Mouse (Mus musculus): Measurements from ENCODE around the gene Zcchc2.

Zcchc2 gene

DNA sequence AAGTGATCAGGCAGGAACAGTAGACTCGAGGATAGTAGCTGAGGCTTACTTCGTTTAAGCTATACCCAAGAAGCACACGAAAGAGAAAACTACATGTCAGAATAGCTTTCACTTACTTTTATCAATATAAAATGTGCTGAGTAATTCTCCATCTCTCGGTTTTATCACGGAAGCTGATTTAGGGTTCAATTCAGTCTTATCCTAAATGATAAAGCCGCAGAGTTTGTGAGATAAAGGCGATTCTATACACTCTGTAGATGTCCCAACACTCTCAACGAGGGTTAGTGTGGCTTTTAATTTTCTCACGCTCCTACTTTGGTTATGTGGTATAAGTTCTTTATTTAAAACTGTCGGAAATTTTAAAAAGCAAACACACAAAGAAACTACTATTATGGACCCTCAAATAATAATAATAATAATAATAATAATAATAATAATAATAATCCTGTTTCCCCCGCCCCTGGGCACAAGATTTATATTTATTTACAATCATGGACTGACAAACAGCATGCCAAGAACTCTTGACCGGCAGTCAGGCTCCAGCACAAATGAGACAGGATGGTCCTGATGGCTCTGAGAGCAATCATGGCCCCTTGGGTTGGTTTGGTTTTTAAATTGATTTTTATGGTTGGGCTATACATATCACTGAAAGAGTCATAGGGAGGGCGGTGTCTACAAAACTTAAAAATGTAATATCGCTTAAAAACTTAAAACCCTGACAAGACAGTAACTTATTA is 1.1 kb upstream of the Zcchc2 start:
- DNase-seq, result no peak

DNA sequence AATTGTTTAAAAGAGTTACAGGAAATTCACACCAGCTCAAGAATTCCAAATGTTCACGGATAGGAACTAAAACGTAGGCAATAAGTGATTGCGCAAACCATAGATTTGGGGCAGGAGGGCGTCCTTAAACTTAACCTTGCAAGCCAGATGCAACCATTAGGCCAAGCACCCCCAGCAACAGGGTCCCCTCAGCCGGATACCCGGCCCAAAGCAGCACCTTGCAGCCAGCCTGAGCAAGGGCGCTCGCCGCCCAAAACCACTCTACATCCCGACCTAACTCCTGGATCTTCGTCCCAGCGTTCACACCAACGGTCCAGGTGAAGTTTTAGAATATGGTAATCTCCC is 594 bp upstream of the Zcchc2 start:
- no peak for DNase-seq

DNA sequence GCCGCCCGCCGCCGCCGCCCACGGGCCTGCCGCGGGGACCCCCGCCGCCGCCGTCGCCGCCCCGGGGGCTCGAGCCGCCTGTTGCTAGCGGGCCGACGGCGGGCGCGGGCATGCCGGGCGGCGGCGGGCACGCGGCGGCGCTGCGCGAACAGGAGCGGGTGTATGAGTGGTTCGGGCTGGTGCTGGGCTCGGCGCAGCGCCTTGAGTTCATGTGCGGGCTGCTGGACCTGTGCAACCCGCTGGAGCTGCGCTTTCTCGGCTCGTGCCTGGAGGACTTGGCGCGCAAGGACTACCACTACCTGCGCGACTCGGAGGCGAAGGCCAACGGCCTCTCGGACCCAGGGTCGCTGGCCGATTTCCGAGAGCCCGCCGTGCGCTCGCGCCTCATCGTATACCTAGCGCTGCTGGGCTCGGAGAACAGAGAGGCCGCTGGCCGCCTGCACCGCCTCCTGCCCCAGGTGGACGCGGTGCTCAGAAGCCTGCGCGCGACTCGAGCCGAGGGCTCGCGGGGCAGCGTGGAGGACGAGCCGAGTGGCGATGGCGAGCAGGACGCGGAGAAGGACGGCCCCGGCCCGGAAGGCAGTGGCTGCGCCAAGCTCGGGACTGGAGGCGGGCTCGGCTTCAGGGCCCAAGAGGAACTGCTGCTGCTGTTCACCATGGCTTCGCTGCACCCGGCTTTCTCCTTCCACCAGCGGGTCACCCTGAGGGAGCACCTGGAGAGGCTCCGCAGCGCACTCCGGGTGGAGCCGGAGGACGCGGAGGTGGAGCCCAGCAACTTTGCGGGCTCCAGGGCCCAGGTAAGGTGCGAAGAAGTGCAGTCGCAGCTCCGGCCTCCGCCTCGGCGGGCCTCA is 930 bp downstream of the Zcchc2 start:
- DNase-seq, result peak; percentile 77

DNA sequence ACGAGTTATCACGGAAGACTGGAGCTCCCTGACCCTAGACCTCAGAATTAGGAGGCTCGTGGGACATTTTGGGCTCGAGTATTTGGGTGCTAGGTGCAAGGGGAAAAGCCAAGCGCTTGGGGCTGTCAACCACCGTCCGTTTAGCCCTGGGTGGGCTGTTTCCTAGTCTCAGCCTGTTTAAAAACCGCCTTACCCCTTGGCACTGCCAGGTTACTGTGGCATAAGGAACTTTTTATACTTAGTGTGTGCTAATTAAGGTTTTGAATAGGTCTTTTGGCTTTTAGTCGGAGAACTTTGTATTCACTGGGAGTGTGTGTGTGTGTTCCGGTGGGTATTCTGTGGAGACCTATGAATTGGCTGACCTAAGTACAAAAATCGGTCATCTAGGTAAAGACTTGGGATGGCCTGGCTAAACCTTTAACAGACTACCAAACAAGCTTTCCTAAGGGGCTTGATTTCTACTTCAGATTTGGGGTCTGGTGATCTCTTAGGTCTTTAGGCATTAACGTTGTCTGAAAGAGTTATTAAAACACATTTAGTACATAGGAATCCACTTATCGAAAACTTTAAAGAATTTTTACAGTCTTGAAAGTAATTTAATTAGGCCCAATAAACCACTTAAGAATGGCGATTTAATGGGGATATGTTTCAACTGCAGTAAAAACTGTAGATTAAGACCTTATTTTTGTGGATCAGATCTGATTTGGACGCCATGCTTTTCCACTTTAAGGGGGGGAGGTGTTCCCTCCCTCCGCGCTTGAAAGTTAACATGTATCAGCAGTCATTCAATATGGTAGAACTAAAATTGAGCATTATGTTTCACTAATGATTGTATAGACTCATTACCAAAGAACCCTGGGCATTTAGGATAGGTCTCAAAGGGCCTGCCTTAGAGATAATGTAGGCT is 2.0 kb downstream of the Zcchc2 start:
- DNase-seq, result no peak

DNA sequence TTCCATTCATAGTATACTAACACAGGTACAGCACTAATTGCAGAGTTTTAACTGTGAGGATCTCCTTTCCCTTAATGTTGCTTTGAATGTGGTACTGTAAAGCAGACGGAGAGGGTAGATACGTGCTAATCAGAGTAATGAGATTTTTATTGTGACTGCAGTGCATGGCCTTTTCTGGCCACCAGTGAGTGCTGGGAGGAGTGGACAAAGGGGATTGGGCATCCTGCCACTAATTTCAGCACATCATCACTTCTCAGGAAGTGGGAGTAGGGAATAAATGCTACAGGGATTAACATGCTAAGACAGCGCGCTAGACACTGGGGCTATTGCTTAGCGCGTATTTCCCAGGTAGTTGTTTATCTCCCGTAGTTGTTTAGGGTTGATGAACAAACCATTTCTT is 3.0 kb downstream of the Zcchc2 start:
- DNase-seq, result peak; percentile 15

DNA sequence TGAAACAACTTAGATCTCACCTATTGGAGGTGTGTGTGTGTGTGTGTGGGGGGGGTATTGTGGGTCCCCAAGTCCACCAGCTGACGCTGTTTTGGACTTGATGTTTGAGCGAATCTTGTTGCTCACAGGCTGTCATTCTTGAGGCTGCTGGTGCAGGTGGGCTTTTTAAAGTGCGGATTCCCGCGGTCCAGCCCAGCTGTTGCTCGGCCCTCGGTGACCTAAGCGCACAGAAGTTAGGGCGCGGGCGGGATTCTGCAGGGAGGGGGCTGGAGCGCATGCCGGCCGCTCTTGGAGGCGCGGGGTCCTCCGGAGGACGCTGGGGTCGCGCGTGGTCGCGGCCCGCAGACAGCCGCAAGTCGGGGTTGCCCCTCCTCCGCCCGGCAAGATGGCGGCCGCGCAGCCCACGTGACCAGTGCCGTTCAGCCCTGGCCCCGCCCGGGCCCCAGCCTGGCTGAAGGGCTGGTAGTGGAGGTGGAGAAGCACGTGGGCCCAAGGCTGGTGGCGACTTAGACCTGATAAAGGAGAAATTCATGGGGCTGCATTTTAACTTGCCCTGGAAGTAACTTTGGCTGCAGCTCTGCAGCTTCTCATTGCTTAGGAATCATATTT is 3.5 kb downstream of the Zcchc2 start:
- DNase-seq, result peak; percentile 89

DNA sequence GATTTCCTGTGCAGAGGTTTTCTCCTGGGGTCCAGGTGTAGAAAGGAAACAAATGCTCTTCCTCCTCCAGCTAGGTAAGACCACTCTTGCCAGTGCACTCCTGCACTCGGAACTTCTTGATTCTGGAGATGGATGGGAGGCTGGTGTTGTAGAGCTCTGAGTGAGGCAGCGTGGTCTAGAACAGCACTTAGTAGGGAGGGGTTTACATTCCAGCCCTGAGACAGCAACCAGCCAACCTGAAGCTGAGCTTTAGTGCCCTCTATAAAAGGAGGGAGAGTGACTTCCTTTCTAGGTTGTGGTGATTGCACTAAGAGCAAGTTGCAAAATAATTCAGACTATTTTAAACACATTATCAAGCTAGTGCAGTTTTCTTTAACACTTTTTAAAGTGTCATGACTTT is 5.8 kb downstream of the Zcchc2 start:
- no peak for DNase-seq

DNA sequence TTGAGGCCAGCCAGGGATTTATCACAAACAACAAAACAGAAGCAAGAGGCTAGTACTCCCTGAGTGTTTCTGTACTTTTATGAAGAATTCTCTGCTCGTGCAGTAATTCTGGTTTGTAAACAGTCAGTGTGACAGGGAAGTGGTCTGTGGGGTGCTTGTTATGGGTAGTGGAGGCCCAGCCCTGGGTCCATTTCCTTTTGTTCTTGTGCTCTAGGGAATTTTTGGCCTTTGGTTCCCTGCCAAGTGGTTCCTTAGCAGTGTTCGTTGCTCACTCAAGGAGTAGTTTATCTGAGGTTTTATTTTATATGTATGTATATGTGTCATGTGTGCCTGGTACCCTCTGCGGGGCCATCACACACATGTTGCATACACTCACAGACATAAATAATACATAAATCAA is 7.1 kb downstream of the Zcchc2 start:
- DNase-seq, result no peak

DNA sequence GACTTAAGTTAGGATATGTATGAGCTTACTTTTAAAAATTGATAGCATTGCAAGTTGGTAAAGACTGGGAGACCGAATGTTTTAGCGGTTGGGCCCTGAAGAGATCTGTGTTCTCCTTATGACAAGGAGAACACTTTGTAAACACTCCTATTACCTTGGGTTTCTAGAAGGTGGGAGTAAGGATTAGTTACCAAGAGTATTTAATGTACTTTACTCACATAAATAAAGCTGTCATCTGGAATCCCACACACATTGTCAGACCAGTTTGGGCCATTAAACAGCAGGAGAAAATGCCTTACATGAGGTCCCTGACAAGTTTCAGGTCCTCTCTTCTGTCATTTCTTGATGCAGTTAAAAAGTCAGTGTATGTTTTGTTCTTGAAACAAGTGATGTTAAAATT is 9.6 kb downstream of the Zcchc2 start:
- no peak for DNase-seq

DNA sequence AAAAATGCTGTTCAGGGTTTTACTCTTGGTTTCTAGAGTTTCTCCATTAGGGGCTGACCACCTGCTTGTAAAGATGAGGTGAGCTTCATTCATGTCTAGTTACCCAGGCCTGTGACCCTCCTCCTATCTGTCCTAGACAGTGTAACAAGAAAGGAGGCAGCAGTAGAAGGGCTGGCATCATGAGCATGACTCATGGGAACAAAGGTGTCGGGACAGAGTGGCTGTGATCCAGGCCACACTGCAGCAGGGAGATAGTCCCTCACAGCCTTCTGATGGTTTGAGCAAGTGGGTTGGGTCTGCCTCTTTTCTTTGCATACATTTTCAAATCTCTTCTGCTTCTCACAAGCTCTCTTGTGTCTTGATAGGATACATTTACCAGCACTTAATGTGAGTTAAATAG is 17.4 kb downstream of the Zcchc2 start:
- no peak for DNase-seq

DNA sequence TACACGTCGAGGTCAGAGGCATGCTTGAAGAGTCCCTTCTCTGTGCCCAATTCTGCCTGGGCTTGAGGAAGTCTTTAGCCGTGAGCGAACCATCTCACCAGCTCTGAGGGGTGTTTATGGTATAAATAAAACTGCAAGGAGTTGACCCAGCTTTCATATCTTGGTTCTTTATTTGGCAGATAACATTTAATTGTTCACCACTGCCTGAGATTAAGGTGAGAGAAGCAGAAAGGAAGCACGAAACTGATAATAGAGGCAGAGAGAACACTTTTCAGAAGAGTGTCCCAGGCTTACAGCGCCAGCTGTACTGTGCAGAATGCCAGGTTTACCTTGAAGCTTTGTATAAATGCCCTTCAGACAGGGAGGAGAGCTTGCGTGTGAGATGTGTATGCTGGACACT is 20.9 kb downstream of the Zcchc2 start:
- no peak for DNase-seq

DNA sequence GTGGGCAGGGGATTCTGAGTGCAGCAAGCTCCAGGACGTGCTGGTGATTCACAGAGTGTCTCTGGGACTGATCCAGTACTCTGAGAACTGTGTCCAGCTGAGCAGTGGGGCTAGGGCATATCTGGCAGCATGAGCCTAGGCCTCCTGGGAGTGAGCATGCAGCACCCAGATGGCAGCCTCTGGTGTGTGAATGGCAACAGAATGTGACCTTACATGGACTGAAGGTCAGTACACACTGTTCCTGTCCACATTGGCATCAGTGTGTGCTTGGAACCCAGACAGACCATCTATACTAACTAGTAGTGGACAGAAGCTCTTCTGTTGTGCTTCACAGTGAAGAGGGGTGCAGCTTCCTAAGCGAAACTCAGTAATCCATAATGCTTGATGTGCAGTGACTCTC is 23.6 kb downstream of the Zcchc2 start:
- DNase-seq, result no peak

DNA sequence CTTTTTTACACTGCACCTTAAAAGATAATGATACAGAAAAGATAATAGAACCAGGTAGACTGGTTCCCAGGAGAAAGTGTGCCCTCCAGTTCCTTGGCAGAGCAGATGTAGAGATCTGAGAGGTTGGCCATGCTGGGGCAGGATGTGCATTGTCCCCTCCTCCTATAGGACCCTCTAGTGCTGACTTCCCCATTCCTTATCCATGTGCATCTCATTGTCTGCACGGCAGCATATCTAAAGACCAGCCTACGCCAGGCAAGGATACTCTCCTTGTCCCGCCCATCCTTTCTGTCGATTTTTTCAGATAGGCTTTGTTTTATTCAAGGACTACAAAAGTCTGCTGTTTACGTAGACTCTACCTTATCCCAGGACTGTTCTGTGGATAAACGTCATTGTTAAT is 26.1 kb downstream of the Zcchc2 start:
- no peak for DNase-seq

DNA sequence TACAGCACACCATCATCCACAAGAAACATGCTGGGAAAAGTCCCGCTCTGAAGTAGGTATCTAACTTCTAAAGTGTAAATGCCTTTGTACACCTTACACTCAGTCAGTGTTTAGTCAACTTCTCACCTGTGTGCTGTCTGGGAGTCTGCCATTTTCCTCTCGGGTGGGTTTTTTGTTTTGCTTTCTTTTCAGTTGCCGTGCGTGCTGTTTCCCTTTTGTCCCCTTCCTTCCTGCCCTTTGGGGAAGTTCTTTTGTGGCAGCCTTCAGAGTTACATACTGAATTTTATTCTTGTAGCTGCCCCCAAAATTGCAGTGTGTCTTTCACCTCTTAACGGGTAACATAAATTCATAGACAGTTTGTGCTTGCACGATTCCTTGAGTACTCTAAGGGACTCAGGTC is 29.6 kb downstream of the Zcchc2 start:
- no peak for DNase-seq

DNA sequence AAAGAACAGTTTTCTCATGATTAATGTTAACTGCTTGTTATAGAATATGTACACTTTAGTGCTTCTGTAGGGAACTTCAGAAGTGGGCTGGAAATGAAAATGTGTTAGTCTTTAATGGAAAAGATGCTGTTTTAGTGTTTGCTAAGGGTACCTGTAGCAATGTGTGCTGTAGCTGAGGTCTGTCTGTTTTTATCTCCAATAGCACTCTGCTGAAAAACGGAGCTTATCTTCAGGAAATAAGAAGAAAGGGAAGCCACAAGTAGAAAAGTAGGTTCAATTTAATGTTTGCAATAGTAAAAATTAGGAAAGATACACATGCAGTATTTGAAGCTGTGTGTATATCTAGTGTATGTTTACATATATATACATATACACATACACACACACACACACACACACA is 32.8 kb downstream of the Zcchc2 start:
- no peak for DNase-seq

DNA sequence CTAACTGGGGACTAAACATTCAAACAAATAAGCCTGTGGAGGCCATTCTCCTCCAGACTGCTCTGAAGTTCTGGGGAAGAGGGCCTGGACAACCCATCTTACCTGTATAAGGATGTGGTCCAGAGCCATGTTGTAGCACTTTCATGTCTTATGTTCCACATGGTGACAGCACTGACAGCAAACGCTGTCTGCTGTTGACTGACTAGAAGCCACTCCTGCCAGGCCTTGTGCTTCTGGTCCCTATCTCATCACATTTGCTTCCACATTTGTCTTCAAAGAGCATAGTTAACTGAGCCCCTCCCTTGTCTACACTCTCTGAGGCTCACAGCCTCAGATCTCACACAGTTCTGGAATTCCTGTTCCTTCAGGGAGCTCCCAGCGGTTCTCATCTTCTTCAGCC is 34.0 kb downstream of the Zcchc2 start:
- DNase-seq, result no peak

DNA sequence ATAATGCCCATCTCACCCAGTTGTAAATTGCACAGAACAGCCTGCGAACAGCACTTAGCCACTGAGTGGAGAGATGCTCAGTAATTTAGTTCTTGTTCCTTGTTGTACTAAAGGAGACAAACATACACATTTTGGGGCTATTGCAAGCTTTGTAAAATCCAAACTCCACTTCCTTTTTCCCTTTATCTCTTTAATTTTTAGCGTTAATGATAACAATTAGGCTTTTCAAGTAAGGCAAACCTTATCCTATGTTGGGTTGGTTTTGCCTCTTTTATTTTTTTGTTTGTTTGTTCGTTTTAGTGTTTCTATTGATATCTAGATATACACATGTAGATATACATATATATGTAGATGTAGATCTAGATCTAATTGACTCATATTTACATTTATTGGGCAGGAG is 34.6 kb downstream of the Zcchc2 start:
- no peak for DNase-seq

DNA sequence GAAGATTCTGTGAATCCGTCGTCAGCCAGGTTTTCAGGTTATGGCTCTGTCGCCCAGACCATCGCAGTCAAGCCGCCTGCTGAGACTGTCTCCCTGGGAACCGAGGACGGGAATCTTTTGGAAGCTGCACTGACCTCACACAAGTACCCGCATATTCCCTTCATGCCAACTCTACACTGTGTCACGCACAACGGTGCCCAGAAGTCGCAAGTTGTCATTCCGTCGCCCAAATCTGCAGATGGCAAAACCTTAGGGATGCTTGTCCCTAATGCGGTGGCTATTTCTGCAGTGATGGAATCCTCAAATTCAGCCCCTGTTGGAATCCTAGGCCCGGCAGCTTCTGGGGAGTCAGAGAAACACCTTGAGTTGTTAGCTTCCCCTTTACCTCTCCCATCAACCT is 39.6 kb downstream of the Zcchc2 start:
- DNase-seq, result no peak

DNA sequence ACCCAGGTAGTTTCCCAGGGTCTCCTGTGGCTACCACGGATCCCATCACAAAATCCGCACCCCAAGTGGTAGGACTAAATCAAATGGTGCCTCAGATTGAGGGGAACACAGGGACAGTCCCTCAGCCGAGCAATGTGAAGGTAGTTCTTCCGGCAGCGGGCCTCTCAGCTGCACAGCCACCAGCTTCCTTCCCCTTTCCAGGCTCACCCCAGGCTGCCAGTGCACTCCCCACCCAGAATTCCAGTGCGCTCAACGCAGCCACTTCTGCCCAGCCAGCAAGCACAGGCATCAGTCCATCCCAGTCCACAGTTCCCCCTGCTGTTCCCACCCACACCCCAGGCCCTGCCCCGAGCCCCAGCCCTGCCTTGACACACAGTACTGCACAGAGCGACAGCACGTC is 40.1 kb downstream of the Zcchc2 start:
- DNase-seq, result no peak

DNA sequence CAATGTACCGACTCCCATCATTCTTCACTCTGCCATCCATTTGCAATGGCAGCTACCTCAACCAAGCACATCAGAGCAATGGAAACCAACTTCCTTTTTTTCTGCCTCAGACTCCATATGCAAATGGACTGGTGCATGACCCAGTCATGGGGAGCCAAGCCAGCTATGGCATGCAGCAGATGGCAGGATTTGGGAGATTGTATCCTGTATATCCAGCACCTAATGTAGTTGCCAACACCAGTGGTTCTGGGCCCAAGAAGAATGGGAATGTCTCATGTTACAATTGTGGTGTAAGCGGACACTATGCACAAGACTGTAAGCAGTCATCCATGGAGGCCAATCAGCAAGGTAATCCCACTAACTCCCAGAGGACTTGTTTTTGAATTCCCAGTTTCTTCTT is 40.7 kb downstream of the Zcchc2 start:
- no peak for DNase-seq

DNA sequence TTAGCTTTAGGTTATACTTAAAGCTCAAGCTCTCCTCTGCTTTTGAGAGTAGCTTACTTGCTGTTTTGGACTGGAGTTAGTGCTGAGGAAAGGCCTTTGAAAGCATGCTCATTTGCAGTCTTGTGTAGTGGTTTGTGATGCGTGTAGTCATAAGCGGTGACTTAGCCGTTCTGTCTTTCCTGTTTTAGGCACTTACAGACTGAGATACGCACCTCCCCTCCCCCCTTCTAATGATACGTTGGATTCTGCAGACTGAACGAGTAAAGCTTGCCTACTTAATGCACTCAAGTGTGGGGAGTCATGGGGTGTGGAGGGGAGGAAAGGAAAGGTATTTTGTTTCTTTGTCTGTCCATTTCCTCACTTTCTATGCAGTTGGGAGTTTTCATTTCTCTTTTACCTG is 41.7 kb downstream of the Zcchc2 start:
- DNase-seq, result no peak

DNA sequence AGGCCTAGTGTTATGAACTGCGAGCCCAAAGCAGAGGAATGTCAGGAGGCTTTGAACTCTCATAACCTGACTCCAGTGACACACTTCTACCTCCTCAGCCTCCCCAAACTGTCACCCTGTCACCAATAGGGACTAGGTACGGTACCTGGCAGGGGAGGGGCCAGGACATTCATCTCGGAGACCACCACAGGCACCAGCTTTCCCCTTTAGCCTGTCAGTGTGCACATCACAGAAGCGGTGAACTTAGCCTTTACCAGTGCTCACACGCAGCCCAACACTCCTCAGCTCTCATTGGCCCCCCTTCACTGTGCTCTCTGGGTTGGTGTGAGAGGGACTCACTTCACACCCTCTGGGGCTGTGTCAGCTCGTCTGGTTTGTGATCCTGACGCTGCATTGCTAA is 44.6 kb downstream of the Zcchc2 start:
- DNase-seq, result no peak

Data from right cerebral cortex, postnatal 25 days (tissue).